In genomic region chr14:28023199-28023598, GRCm38 (mm10) we compare ENCODE assay signal across 25 mouse cellular contexts.
DNase-seq lines count a peak whose midpoint lies in the region; ATAC-seq and TF ChIP-seq lines count a peak whose summit lies in the region.
"Had no signal": no experiment of that assay in that cellular context is flagged by ENCODE, and none has a peak within 500 bp of the region (broad histone marks: within the 10 kb centered on the region; RNA-seq: fewer than 3 reads in every experiment).

No protein-coding gene starts in this region.

- no peak overlapping the region for H3K4me3 ChIP-seq in forebrain, embryonic 14.5 days (ENCODE audit: low read depth, low read length)
- no peak overlapping the region for H3K4me3 ChIP-seq in forebrain, embryonic 12.5 days (replicated peaks)
- H3K4me3 ChIP-seq in midbrain, embryonic 14.5 days (replicated peaks; ENCODE audit: low read depth, low read length): no peak overlapping the region
- H3K4me3 ChIP-seq in midbrain, embryonic 16.5 days (ENCODE audit: low read depth, low read length): no peak overlapping the region
- H3K4me3 ChIP-seq: embryonic facial prominence, embryonic 13.5 days; hindbrain, embryonic 12.5 days; limb, embryonic 12.5 days; liver, embryonic 15.5 days; neural tube, embryonic 13.5 days had no signal

- 30% methylated on average over 6 of the region's 6 CpGs for WGBS in forebrain, embryonic 14.5 days
- WGBS in forebrain, embryonic 12.5 days: 74% methylated on average over 6 of the region's 6 CpGs
- 72% methylated on average over 6 of the region's 6 CpGs for WGBS in midbrain, embryonic 14.5 days
- WGBS in midbrain, embryonic 16.5 days: 67% methylated on average over 6 of the region's 6 CpGs

- ATAC-seq in forebrain, embryonic 14.5 days: peak; percentile 44; the same call in 1 of the 2 replicates
- ATAC-seq in forebrain, embryonic 12.5 days (ENCODE audit: low FRiP score): no peak
- no peak for ATAC-seq in midbrain, embryonic 14.5 days (ENCODE audit: low FRiP score, low TSS enrichment)
- no peak for ATAC-seq in midbrain, embryonic 16.5 days
- ATAC-seq: intestine, postnatal 0 days had no signal

- H3K27me3 ChIP-seq in forebrain, embryonic 14.5 days (replicated peaks; ENCODE audit: control insufficient read depth, insufficient read depth, low read length): no peaks in the 10 kb centered on the region
- H3K27me3 ChIP-seq in forebrain, embryonic 12.5 days: no peaks in the 10 kb centered on the region
- no peaks in the 10 kb centered on the region for H3K27me3 ChIP-seq in midbrain, embryonic 14.5 days (ENCODE audit: control insufficient read depth, insufficient read depth, low read length)
- H3K27me3 ChIP-seq in midbrain, embryonic 16.5 days (ENCODE audit: control insufficient read depth, insufficient read depth, low read depth, low read length): no peaks in the 10 kb centered on the region
- H3K27me3 ChIP-seq: embryonic facial prominence, embryonic 13.5 days; hindbrain, embryonic 12.5 days; limb, embryonic 12.5 days; liver, embryonic 15.5 days; neural tube, embryonic 13.5 days had no signal

- H3K27ac ChIP-seq in forebrain, embryonic 14.5 days (ENCODE audit: low read depth, low read length): no peak overlapping the region
- no peak overlapping the region for H3K27ac ChIP-seq in forebrain, embryonic 12.5 days
- no peak overlapping the region for H3K27ac ChIP-seq in midbrain, embryonic 14.5 days (replicated peaks; ENCODE audit: low read depth, low read length)
- no peak overlapping the region for H3K27ac ChIP-seq in midbrain, embryonic 16.5 days (ENCODE audit: low read length)
- H3K27ac ChIP-seq: embryonic facial prominence, embryonic 13.5 days; hindbrain, embryonic 12.5 days; limb, embryonic 12.5 days; liver, embryonic 15.5 days; neural tube, embryonic 13.5 days had no signal

- no peak for TF ChIP-seq POLR2A in brain, embryonic 14.5 days (IDR thresholded peaks at IDR 0.05; ENCODE audit: borderline replicate concordance, extremely low read depth, insufficient read depth, insufficient read length, poor library complexity, severe bottlenecking)

- no peak for TF ChIP-seq CTCF in brain, embryonic 14.5 days (IDR thresholded peaks at IDR 0.05; ENCODE audit: borderline replicate concordance, extremely low read depth, insufficient read depth, insufficient read length)

- no peaks in the 10 kb centered on the region for H3K4me1 ChIP-seq in forebrain, embryonic 14.5 days (ENCODE audit: control insufficient read depth, insufficient read depth, low read length)
- H3K4me1 ChIP-seq in forebrain, embryonic 12.5 days: no peaks in the 10 kb centered on the region
- H3K4me1 ChIP-seq in midbrain, embryonic 14.5 days (ENCODE audit: control insufficient read depth, insufficient read depth, low read length): no peaks in the 10 kb centered on the region
- no peaks in the 10 kb centered on the region for H3K4me1 ChIP-seq in midbrain, embryonic 16.5 days (ENCODE audit: control insufficient read depth, insufficient read depth, low read length)
- H3K4me1 ChIP-seq: embryonic facial prominence, embryonic 13.5 days; hindbrain, embryonic 12.5 days; limb, embryonic 12.5 days; liver, embryonic 15.5 days; neural tube, embryonic 13.5 days had no signal

- no peak overlapping the region for H3K9ac ChIP-seq in forebrain, embryonic 14.5 days (ENCODE audit: low read length)
- H3K9ac ChIP-seq in forebrain, embryonic 12.5 days: no peak overlapping the region
- H3K9ac ChIP-seq in midbrain, embryonic 14.5 days (replicated peaks; ENCODE audit: low read length): no peak overlapping the region
- no peak overlapping the region for H3K9ac ChIP-seq in midbrain, embryonic 16.5 days (ENCODE audit: low read depth, low read length)
- H3K9ac ChIP-seq: embryonic facial prominence, embryonic 13.5 days; hindbrain, embryonic 12.5 days; limb, embryonic 12.5 days; liver, embryonic 15.5 days; lung, embryonic 14.5 days; neural tube, embryonic 13.5 days had no signal

- H3K9me3 ChIP-seq in forebrain, embryonic 14.5 days (replicated peaks; ENCODE audit: control insufficient read depth, low read length): no peaks in the 10 kb centered on the region
- no peaks in the 10 kb centered on the region for H3K9me3 ChIP-seq in forebrain, embryonic 12.5 days
- H3K9me3 ChIP-seq in midbrain, embryonic 14.5 days (ENCODE audit: control insufficient read depth, low read length): no peaks in the 10 kb centered on the region
- no peaks in the 10 kb centered on the region for H3K9me3 ChIP-seq in midbrain, embryonic 16.5 days (replicated peaks; ENCODE audit: control insufficient read depth, low read length, poor library complexity, severe bottlenecking)
- H3K9me3 ChIP-seq: embryonic facial prominence, embryonic 13.5 days; hindbrain, embryonic 12.5 days; limb, embryonic 12.5 days; liver, embryonic 15.5 days; neural tube, embryonic 13.5 days had no signal

- H3K36me3 ChIP-seq in forebrain, embryonic 14.5 days (ENCODE audit: control insufficient read depth, insufficient read depth, low read length): no peaks in the 10 kb centered on the region
- no peaks in the 10 kb centered on the region for H3K36me3 ChIP-seq in forebrain, embryonic 12.5 days (replicated peaks)
- no peaks in the 10 kb centered on the region for H3K36me3 ChIP-seq in midbrain, embryonic 14.5 days (ENCODE audit: control insufficient read depth, insufficient read depth, low read length)
- H3K36me3 ChIP-seq in midbrain, embryonic 16.5 days (ENCODE audit: control insufficient read depth, insufficient read depth, low read length): no peaks in the 10 kb centered on the region
- H3K36me3 ChIP-seq: embryonic facial prominence, embryonic 13.5 days; hindbrain, embryonic 12.5 days; limb, embryonic 12.5 days; liver, embryonic 15.5 days; neural tube, embryonic 13.5 days had no signal

- H3K4me2 ChIP-seq in forebrain, embryonic 14.5 days (ENCODE audit: low read length): no peak overlapping the region
- no peak overlapping the region for H3K4me2 ChIP-seq in forebrain, embryonic 12.5 days
- no peak overlapping the region for H3K4me2 ChIP-seq in midbrain, embryonic 14.5 days (ENCODE audit: low read length)
- no peak overlapping the region for H3K4me2 ChIP-seq in midbrain, embryonic 16.5 days (ENCODE audit: low read length)
- H3K4me2 ChIP-seq: embryonic facial prominence, embryonic 13.5 days; heart, embryonic 11.5 days; hindbrain, embryonic 12.5 days; limb, embryonic 12.5 days; liver, embryonic 15.5 days; lung, embryonic 14.5 days; midbrain, embryonic 11.5 days; neural tube, embryonic 13.5 days had no signal

- DNase-seq in forebrain, embryonic 14.5 days (ENCODE audit: low spot score): peak; percentile 69
- peak; percentile 34 for DNase-seq in midbrain, embryonic 14.5 days
- DNase-seq in brain, embryonic 14.5 days (ENCODE audit: low read depth): peak; percentile 80
- peak; percentile 35 to 50 for DNase-seq in cerebellum, postnatal 10 days
- no peak for DNase-seq in gastrocnemius, postnatal 4 days (ENCODE audit: low spot score in 2 of 2)
- DNase-seq in heart, adult 8-10 months (ENCODE audit: low spot score): no peak
- DNase-seq: adrenal gland, postnatal 14 days; B cell, adult 2 months; gastrocnemius, postnatal 10 days; heart, postnatal 36 days; kidney, adult 9 months; kidney, postnatal 14 days; layer of hippocampus, adult 9-11 months; lung, embryonic 14.5 days; thymus, postnatal 4 days had no signal

Comparison
In these comparisons a context has a peak if more than half of its experiments do, and no peak if none do; other contexts are left out.
1. DNase-seq: peak in forebrain, embryonic 14.5 days (single experiment), midbrain, embryonic 14.5 days (single experiment), brain, embryonic 14.5 days (single experiment) and cerebellum, postnatal 10 days (2 of 2); none in gastrocnemius, postnatal 4 days (0 of 2) and heart, adult 8-10 months (single experiment).